Comparison of ENCODE assay signal across 24 mouse cellular contexts in genomic region chr16:44133187-44133586, GRCm38 (mm10). TPM values are rescaled to one million over a fixed set of nuclear protein-coding genes. Genes with fewer than 3 reads are reported as not detected.
A peak's percentile ranks its signal among the peaks of the same experiment; 100 is the strongest.
DNase-seq lines count a peak whose midpoint lies in the region; ATAC-seq and TF ChIP-seq lines count a peak whose summit lies in the region.
"Had no signal": no experiment of that assay in that cellular context is flagged by ENCODE, and none has a peak within 500 bp of the region (broad histone marks: within the 10 kb centered on the region; RNA-seq: fewer than 3 reads in every experiment).

No protein-coding gene starts in this region.

- no peak for DNase-seq in gastrocnemius, adult 2 months
- no peak for DNase-seq in gastrocnemius, postnatal 14 days
- no peak for DNase-seq in lung, embryonic 14.5 days
- DNase-seq in lung, postnatal 36 days = no peak
- DNase-seq in lung, postnatal 0 days (ENCODE audit: low spot score) = peak; percentile 74
- no peak for DNase-seq in lung, postnatal 10 days
- DNase-seq: adrenal gland, adult 8-10 months; adrenal gland, postnatal 14 days; adrenal gland, postnatal 36 days; B cell, adult 2 months; cerebellum, adult 11-12 months; cerebellum, adult 2 months; cerebellum, adult 9-10 months; cerebellum, postnatal 10 days; cerebellum, postnatal 25 days had no signal

- peak; percentile 59; the same call in 1 of the 2 replicates for TF ChIP-seq EP300 in lung, postnatal 0 days (IDR thresholded peaks at IDR 0.05)

- no peak for TF ChIP-seq CTCF in gastrocnemius, adult 2 months (IDR thresholded peaks at IDR 0.05)
- TF ChIP-seq CTCF in lung, embryonic 14.5 days (IDR thresholded peaks at IDR 0.05; ENCODE audit: low read depth) = no peak
- no peak for TF ChIP-seq CTCF in lung, postnatal 0 days (IDR thresholded peaks at IDR 0.05)

- 0 out of 2 replicates have a peak, but pooled peaks have one; percentile 29 for ATAC-seq in lung, embryonic 14.5 days (ENCODE audit: insufficient read depth)
- ATAC-seq in lung, postnatal 0 days = peak; percentile 69
- ATAC-seq: activated CD4-positive, CD25-positive, alpha-beta regulatory T cell, adult 4 months; CD4-positive, CD25-positive, alpha-beta regulatory T cell, adult 4 months; forebrain, embryonic 13.5 days; forebrain, embryonic 15.5 days; Patski had no signal

- no peak overlapping the region for H3K9ac ChIP-seq in lung, embryonic 14.5 days
- H3K9ac ChIP-seq in lung, postnatal 0 days (replicated peaks; ENCODE audit: low read depth) = no peak overlapping the region
- H3K9ac ChIP-seq: embryonic facial prominence, embryonic 12.5 days; forebrain, embryonic 13.5 days; forebrain, embryonic 15.5 days had no signal

- H3K9me3 ChIP-seq in lung, embryonic 14.5 days (ENCODE audit: low read depth, low read length) = no peaks in the 10 kb centered on the region
- H3K9me3 ChIP-seq in lung, postnatal 0 days (ENCODE audit: low read length) = no peaks in the 10 kb centered on the region
- H3K9me3 ChIP-seq: embryonic facial prominence, embryonic 10.5 days; embryonic facial prominence, embryonic 12.5 days; forebrain, embryonic 13.5 days; forebrain, embryonic 15.5 days; G1E had no signal

- no peaks in the 10 kb centered on the region for H3K27me3 ChIP-seq in lung, embryonic 14.5 days (ENCODE audit: insufficient read depth, low read length)
- no peaks in the 10 kb centered on the region for H3K27me3 ChIP-seq in lung, postnatal 0 days (replicated peaks; ENCODE audit: insufficient read depth, low read length)
- H3K27me3 ChIP-seq: CH12.LX; embryonic facial prominence, embryonic 12.5 days; forebrain, embryonic 13.5 days; forebrain, embryonic 15.5 days; Patski had no signal

- intact Hi-C loops in gastrocnemius, adult 2 months (cut with DNase I) = no loop called here
- intact Hi-C loops in gastrocnemius, postnatal 14 days (cut with DNase I; ENCODE audit: low total_unique reads) = no loop called here

- H3K4me2 ChIP-seq in lung, embryonic 14.5 days = no peak overlapping the region
- H3K4me2 ChIP-seq in lung, postnatal 0 days (replicated peaks; ENCODE audit: low read depth, low read length) = no peak overlapping the region
- H3K4me2 ChIP-seq: embryonic facial prominence, embryonic 12.5 days; forebrain, embryonic 13.5 days; forebrain, embryonic 15.5 days had no signal

- WGBS in lung, embryonic 14.5 days = 69% methylated on average over 3 of the region's 3 CpGs
- WGBS in lung, postnatal 0 days = 42% methylated on average over 3 of the region's 3 CpGs

- no peak overlapping the region for H3K4me3 ChIP-seq in gastrocnemius, adult 2 months
- H3K4me3 ChIP-seq in lung, embryonic 14.5 days (ENCODE audit: low read depth, low read length) = no peak overlapping the region
- no peak overlapping the region for H3K4me3 ChIP-seq in lung, postnatal 0 days (ENCODE audit: low read depth, low read length)
- H3K4me3 ChIP-seq: embryonic facial prominence, embryonic 10.5 days; embryonic facial prominence, embryonic 12.5 days; forebrain, embryonic 13.5 days; forebrain, embryonic 15.5 days had no signal

- no peaks in the 10 kb centered on the region for H3K36me3 ChIP-seq in lung, embryonic 14.5 days (ENCODE audit: insufficient read depth)
- H3K36me3 ChIP-seq in lung, postnatal 0 days (ENCODE audit: insufficient read depth, low read length) = no peaks in the 10 kb centered on the region
- H3K36me3 ChIP-seq: embryonic facial prominence, embryonic 10.5 days; embryonic facial prominence, embryonic 12.5 days; forebrain, embryonic 15.5 days had no signal

- H3K4me1 ChIP-seq in lung, embryonic 14.5 days (ENCODE audit: insufficient read depth) = 0 out of 2 replicates have a peak, but pooled peaks cover 6% of the 10 kb centered on the region
- H3K4me1 ChIP-seq in lung, postnatal 0 days (ENCODE audit: insufficient read depth, low read depth, low read length) = peaks cover 3% of the 10 kb centered on the region

- 0 out of 2 replicates have a peak overlapping the region, but pooled peaks have one; percentile 2 for H3K27ac ChIP-seq in gastrocnemius, adult 2 months
- H3K27ac ChIP-seq in lung, embryonic 14.5 days (ENCODE audit: low read depth) = no peak overlapping the region
- no peak overlapping the region for H3K27ac ChIP-seq in lung, postnatal 0 days (ENCODE audit: low read length)
- H3K27ac ChIP-seq: embryonic facial prominence, embryonic 10.5 days; embryonic facial prominence, embryonic 12.5 days; forebrain, embryonic 13.5 days; forebrain, embryonic 15.5 days had no signal

RNA-seq across cellular contexts. Expression of gene Atp6v1a, which starts 6.3 kb away (rescaled TPM):
- total RNA-seq in gastrocnemius, adult 2 months (2021) = 10 to 100 TPM; 17.0 to 20.1 TPM
- 10 to 100 TPM; 27.0 to 31.6 TPM for total RNA-seq in gastrocnemius, postnatal 14 days (2021)
- 56.4 and 59.6 TPM in 2 replicates for polyA plus RNA-seq in lung, embryonic 14.5 days (2014; fragmentation: Nextera tagmentation; extraction: Ambion mirVana)
- 77.7 and 87.3 TPM in 2 replicates for polyA plus RNA-seq in lung, postnatal 0 days (2015; fragmentation: Nextera tagmentation; extraction: Ambion mirVana)

RNA-seq across cellular contexts. Expression of gene Naa50, which starts 6.4 kb away (rescaled TPM):
- 100 to 1,000 TPM; 181 to 195 TPM for total RNA-seq in gastrocnemius, adult 2 months (2021)
- 100 to 1,000 TPM; 175 to 187 TPM for total RNA-seq in gastrocnemius, postnatal 14 days (2021)
- 79.0 and 82.6 TPM in 2 replicates for polyA plus RNA-seq in lung, embryonic 14.5 days (2014; fragmentation: Nextera tagmentation; extraction: Ambion mirVana)
- polyA plus RNA-seq in lung, postnatal 0 days (2015; fragmentation: Nextera tagmentation; extraction: Ambion mirVana) = 30.0 and 34.7 TPM in 2 replicates

RNA-seq across cellular contexts. Expression of gene Usf3, which starts 39.9 kb away (rescaled TPM):
- 10 to 100 TPM; 41.6 to 47.9 TPM for total RNA-seq in gastrocnemius, adult 2 months (2021)
- total RNA-seq in gastrocnemius, postnatal 14 days (2021) = 10 to 100 TPM; 27.7 to 34.3 TPM
- polyA plus RNA-seq in lung, embryonic 14.5 days (2014; fragmentation: Nextera tagmentation; extraction: Ambion mirVana) = 5.0 and 5.1 TPM in 2 replicates
- polyA plus RNA-seq in lung, postnatal 0 days (2015; fragmentation: Nextera tagmentation; extraction: Ambion mirVana) = 2.4 and 2.5 TPM in 2 replicates
